Mouse (Mus musculus): Measurements from ENCODE around the gene Mmp2.

GRCm38 (mm10) chr8:92856273-92856986 lies 29.3 kb downstream of the Mmp2 start:
- TF ChIP-seq CTCF (conservative IDR thresholded peaks at IDR 0.05; ENCODE audit: low read length) (no peak), POU5F1 (IDR thresholded peaks at IDR 0.05; ENCODE audit: borderline replicate concordance, low read length) (no peak), NANOG (IDR thresholded peaks at IDR 0.05; ENCODE audit: borderline replicate concordance, low read length) (no peak)
